Mouse (Mus musculus) limb, embryonic 10.5 days (tissue): Measurements from ENCODE around the gene Gm973. TPM values are rescaled to one million over a fixed set of nuclear protein-coding genes. Genes with fewer than 3 reads are reported as not detected.

ENCODE experiments used
- DNase-seq: peaks from one replicate; pipeline ENCODE4 v3.0.0-alpha.2; 2017; ENCODE audit warnings: low spot score
- H3K27ac ChIP-seq: fragments of 300-500 bp; sonication (generic); 2 replicates; pipeline ENCODE4 v1.5.1; 2016; ENCODE audit warnings: mild to moderate bottlenecking
- H3K27me3 ChIP-seq: fragments of 300-500 bp; sonication (generic); 2 replicates; pipeline ENCODE4 v1.6.1; 2016; ENCODE audit warnings: low read depth, mild to moderate bottlenecking; ENCODE audit not compliant: poor library complexity, severe bottlenecking
- H3K36me3 ChIP-seq: fragments of 300-500 bp; sonication (generic); 2 replicates; pipeline ENCODE4 v1.6.1; 2016; ENCODE audit warnings: mild to moderate bottlenecking, moderate library complexity
- H3K4me1 ChIP-seq: fragments of 300-500 bp; sonication (generic); 2 replicates; pipeline ENCODE4 v1.6.1; 2016
- H3K4me3 ChIP-seq: fragments of 300-500 bp; sonication (generic); 2 replicates; pipeline ENCODE4 v1.5.1; 2016; ENCODE audit warnings: mild to moderate bottlenecking, moderate library complexity
- H3K9me3 ChIP-seq: fragments of 300-500 bp; sonication (generic); replicated peaks from 2 replicates; pipeline ENCODE4 v1.6.1; 2016; ENCODE audit warnings: mild to moderate bottlenecking
- WGBS: fragments of 180-500 bp; shearing (Covaris S2); methylation state at CpG from one replicate; pipeline ENCODE4 v1.1.7; 2016; 5-methylcytosine and 5-hydroxymethylcytosine counted together
- polyA plus RNA-seq: library from polyadenylated mRNA; unstranded; fragments of >200 nt; fragmentation: Nextera tagmentation; extraction: Ambion mirVana; gene quantifications from 2 replicates; pipeline ENCODE4 v1.2.1, GENCODE M21; 2016

Gene Gm973
- polyA plus RNA-seq, 1 experiment from 2014 or later: 0.18 TPM

DNA sequence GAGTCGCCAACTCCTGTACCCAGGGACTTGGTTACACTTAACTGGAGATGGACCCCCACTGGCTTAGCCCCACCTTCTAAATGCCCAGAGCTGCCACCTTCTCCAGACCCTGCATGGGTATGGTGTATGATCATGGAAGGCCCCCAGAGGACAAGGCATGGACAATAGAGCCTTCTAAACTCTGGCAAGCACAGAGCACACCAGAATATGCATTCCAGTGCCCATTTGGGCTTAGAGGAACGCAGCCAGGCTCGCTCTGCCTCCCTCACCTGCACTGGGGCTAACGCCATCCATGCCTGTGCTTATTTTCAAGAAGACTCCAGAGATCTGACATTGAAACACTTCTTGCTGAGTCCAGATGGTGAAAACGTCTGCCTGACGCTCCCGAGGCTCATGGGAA lies 50.2 kb downstream of the Gm973 start:
- 82% methylated on average over 7 of the region's 7 CpGs for WGBS
- DNase-seq: no peak
- peak overlapping the region; percentile 61; the same call in 1 of the 2 replicates for H3K27ac ChIP-seq

GRCm38 (mm10) chr1:59566926-59567325 lies 50.9 kb downstream of the Gm973 start:
- no peaks in the 10 kb centered on the region for H3K27me3 ChIP-seq
- peak overlapping the region; percentile 61; the same call in 1 of the 2 replicates for H3K27ac ChIP-seq
- H3K4me3 ChIP-seq: no peak overlapping the region
- DNase-seq: no peak
- 76% methylated on average over 6 of the region's 6 CpGs for WGBS
- H3K36me3 ChIP-seq: no peaks in the 10 kb centered on the region
- H3K9me3 ChIP-seq: 0 out of 2 replicates have a peak, but pooled peaks cover 3% of the 10 kb centered on the region
- peaks cover 27% of the 10 kb centered on the region for H3K4me1 ChIP-seq

More for the DNA sequence above, 50.2 kb downstream of the Gm973 start:
- no peak overlapping the region for H3K4me3 ChIP-seq
- no peaks in the 10 kb centered on the region for H3K27me3 ChIP-seq
- H3K9me3 ChIP-seq: 0 out of 2 replicates have a peak, but pooled peaks cover 3% of the 10 kb centered on the region
- H3K4me1 ChIP-seq: peaks cover 27% of the 10 kb centered on the region
- no peaks in the 10 kb centered on the region for H3K36me3 ChIP-seq

GRCm38 (mm10) chr1:59567521-59567920 lies 51.5 kb downstream of the Gm973 start:
- 88% methylated on average over 4 of the region's 4 CpGs for WGBS
- DNase-seq: no peak
- no peak overlapping the region for H3K27ac ChIP-seq
- H3K27me3 ChIP-seq: no peaks in the 10 kb centered on the region
- 0 out of 2 replicates have a peak, but pooled peaks cover 3% of the 10 kb centered on the region for H3K9me3 ChIP-seq
- no peaks in the 10 kb centered on the region for H3K36me3 ChIP-seq
- no peak overlapping the region for H3K4me3 ChIP-seq
- H3K4me1 ChIP-seq: peaks cover 27% of the 10 kb centered on the region

- H3K36me3 ChIP-seq: no peaks in the 10 kb centered on the region
- no peaks in the 10 kb centered on the region for H3K27me3 ChIP-seq
- H3K4me1 ChIP-seq: peaks cover 27% of the 10 kb centered on the region
- no peak overlapping the region for H3K4me3 ChIP-seq
- WGBS: 82% methylated on average over 1 of the region's 1 CpGs
- 0 out of 2 replicates have a peak, but pooled peaks cover under 1% of the 10 kb centered on the region for H3K9me3 ChIP-seq
- no peak for DNase-seq
- no peak overlapping the region for H3K27ac ChIP-seq
These were observed 52.2 kb downstream of the Gm973 start for GRCm38 (mm10) chr1:59568283-59568682.

GRCm38 (mm10) chr1:59569301-59569700 lies 53.2 kb downstream of the Gm973 start:
- DNase-seq: no peak
- Histone ChIP-seq H3K4me3 (no peak overlapping the region), H3K4me1 (peaks cover 36% of the 10 kb centered on the region), H3K27me3 (no peaks in the 10 kb centered on the region), H3K27ac (no peak overlapping the region), H3K9me3 (no peaks in the 10 kb centered on the region), H3K36me3 (no peaks in the 10 kb centered on the region)
- WGBS: 92% methylated on average over 5 of the region's 5 CpGs

DNA sequence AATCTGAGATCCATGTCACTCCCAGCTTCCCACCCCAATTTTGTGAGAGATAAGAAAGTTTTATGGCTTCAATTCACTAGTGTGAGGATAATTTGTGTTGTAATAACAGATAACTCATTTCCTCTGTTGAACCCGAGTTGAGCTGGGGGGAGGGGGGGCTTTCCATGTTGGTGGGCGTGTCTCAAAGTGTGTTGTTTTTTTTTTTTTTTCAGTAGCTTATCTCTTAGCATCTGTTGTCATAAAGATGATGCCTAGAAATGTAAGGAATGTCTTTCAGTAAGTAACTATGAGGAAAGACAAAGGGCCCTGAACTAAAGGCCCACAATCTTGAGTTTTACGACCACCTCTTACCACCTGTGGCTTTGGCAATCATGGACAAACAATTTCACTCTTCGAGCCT lies 54.7 kb downstream of the Gm973 start:
- Histone ChIP-seq H3K27ac (no peak overlapping the region), H3K9me3 (no peaks in the 10 kb centered on the region), H3K4me1 (peaks cover 45% of the 10 kb centered on the region), H3K27me3 (no peaks in the 10 kb centered on the region), H3K36me3 (no peaks in the 10 kb centered on the region), H3K4me3 (no peak overlapping the region)
- 65% methylated on average over 4 of the region's 4 CpGs for WGBS
- DNase-seq: no peak

DNA sequence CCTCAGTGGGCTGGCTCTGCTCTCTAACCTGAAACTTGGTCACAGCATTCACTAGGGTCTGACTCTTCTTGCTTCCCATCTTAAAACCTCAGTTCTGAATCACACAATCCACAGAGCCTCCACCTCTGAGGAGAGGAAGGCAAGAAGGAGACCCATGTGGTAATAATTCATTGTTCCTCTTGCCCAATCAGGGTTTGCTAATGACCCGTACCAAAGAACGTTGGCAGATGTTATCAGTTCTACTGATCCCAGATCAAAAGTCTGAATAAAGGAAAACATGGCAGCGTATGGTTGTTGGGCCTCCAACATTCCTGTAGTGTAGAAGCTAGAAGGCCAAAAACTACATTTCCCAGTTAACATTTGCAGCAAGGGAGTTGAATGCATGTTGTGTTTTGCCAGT lies 55.4 kb downstream of the Gm973 start:
- no peak for DNase-seq
- H3K4me1 ChIP-seq: peaks cover 38% of the 10 kb centered on the region
- H3K27ac ChIP-seq: no peak overlapping the region
- H3K9me3 ChIP-seq: no peaks in the 10 kb centered on the region
- H3K4me3 ChIP-seq: no peak overlapping the region
- H3K36me3 ChIP-seq: no peaks in the 10 kb centered on the region
- H3K27me3 ChIP-seq: no peaks in the 10 kb centered on the region
- 73% methylated on average over 3 of the region's 3 CpGs for WGBS

DNA sequence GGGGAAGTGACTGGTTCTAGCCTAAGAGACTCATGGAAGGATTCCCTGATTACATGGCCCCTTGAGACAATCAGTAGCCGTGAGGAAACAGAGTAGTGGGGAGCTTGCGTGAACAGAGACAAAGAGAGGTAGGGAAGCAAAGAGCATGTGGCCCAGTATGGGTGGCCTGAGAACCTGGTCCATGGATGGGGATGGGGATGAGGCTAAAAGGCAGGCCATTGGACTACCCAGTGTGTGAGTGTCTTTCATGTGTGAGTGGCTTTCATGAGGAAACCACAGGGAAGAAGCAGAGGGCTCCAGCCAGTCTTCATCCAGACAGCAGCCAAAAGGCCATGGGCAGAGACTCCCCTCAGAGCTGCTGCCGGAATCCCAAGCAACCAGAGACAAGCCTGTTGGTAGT lies 57.8 kb downstream of the Gm973 start:
- Histone ChIP-seq H3K36me3 (no peaks in the 10 kb centered on the region), H3K27me3 (no peaks in the 10 kb centered on the region), H3K27ac (peak overlapping the region; percentile 74; the same call in 1 of the 2 replicates), H3K4me1 (peaks cover 31% of the 10 kb centered on the region), H3K4me3 (no peak overlapping the region), H3K9me3 (no peaks in the 10 kb centered on the region)
- 79% methylated on average over 3 of the region's 3 CpGs for WGBS
- DNase-seq: no peak

DNA sequence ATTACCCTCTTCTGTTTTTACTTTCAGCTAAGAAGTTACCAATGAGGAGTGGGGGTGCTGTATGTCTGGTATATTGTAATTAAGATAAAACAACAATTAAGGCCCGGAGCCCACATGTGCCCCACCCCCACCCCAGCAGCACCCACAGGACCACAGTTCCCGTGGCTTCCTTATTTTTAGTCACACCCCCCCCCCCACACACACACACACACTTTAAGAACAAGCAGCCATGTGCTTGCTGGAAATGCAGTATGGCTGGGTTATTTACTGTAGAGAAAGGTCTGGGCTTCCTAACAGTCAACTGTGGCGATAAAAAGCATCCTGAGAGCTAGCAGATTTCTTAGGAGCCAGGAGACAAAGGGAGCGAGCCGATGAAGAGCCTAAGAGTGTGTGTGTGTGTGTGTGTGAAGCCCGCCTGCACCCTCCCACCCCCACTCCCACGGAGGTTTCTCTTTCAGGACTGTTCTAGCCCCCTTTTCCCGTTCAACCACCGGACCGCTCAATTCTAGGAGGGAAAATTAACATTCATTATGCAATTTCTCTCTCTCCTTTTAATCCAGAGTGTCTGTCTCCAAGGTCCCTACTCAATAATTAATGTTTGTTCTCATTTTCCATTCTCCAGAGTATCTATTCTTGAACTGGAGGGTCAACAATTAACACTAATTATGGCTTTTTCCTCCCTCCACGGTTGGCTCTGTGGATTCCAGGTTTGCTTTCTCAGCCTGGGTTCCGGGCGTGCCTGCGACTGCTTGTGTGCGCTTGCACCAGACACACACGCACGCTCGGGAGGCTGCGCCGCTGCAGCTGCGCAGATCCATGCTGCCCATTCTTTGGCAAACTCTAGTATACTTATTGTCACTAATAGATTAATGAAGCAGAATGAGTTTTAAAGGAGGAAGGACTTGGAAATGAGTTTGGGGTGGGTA lies 58.5 kb downstream of the Gm973 start:
- Histone ChIP-seq H3K4me1 (peaks cover 38% of the 10 kb centered on the region), H3K27ac (peak overlapping the region; percentile 74), H3K9me3 (no peaks in the 10 kb centered on the region), H3K36me3 (no peaks in the 10 kb centered on the region), H3K27me3 (no peaks in the 10 kb centered on the region), H3K4me3 (no peak overlapping the region)
- DNase-seq: no peak
- 56% methylated on average over 21 of the region's 21 CpGs for WGBS

- H3K36me3 ChIP-seq: no peaks in the 10 kb centered on the region
- 55% methylated on average over 4 of the region's 4 CpGs for WGBS
- no peak for DNase-seq
- no peak overlapping the region for H3K27ac ChIP-seq
- H3K9me3 ChIP-seq: no peaks in the 10 kb centered on the region
- H3K4me3 ChIP-seq: no peak overlapping the region
- peaks cover 54% of the 10 kb centered on the region for H3K4me1 ChIP-seq
- H3K27me3 ChIP-seq: no peaks in the 10 kb centered on the region
These were observed 62.7 kb downstream of the Gm973 start for GRCm38 (mm10) chr1:59578770-59579169.

DNA sequence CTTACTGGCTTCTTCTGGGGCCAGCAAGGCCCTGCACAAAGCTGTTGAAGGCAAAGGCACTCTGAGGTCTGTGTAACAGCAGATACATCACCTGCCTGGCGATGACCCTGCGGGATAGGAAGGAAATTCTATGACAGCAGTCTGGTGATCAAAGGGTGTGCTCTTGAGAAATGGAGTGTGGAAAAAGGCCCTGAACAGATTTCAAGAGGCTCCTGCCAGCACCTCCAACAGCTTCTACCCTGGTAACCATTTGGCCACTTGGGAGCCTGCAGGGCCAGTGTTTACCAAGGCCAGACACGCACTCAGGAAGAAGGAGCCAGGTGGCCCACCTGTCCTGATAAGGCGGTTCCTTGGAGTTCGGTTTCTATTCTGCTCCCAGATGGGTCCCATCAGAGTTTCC lies 63.3 kb downstream of the Gm973 start:
- Histone ChIP-seq H3K9me3 (no peaks in the 10 kb centered on the region), H3K27me3 (no peaks in the 10 kb centered on the region), H3K4me1 (peaks cover 54% of the 10 kb centered on the region), H3K27ac (no peak overlapping the region), H3K4me3 (no peak overlapping the region), H3K36me3 (no peaks in the 10 kb centered on the region)
- WGBS: 21% methylated on average over 5 of the region's 5 CpGs
- DNase-seq: no peak

- DNase-seq: no peak
- Histone ChIP-seq H3K9me3 (no peaks in the 10 kb centered on the region), H3K27me3 (no peaks in the 10 kb centered on the region), H3K27ac (no peak overlapping the region), H3K4me1 (peaks cover 54% of the 10 kb centered on the region), H3K36me3 (no peaks in the 10 kb centered on the region), H3K4me3 (no peak overlapping the region)
- WGBS: 32% methylated on average over 8 of the region's 8 CpGs
These were observed 64.2 kb downstream of the Gm973 start for GRCm38 (mm10) chr1:59580131-59580751.

GRCm38 (mm10) chr1:59580880-59581279 lies 64.8 kb downstream of the Gm973 start:
- peaks cover 57% of the 10 kb centered on the region for H3K4me1 ChIP-seq
- H3K36me3 ChIP-seq: no peaks in the 10 kb centered on the region
- 81% methylated on average over 3 of the region's 3 CpGs for WGBS
- H3K27ac ChIP-seq: no peak overlapping the region
- no peaks in the 10 kb centered on the region for H3K27me3 ChIP-seq
- H3K4me3 ChIP-seq: no peak overlapping the region
- H3K9me3 ChIP-seq: no peaks in the 10 kb centered on the region
- DNase-seq: no peak
